Mouse (Mus musculus): ENCODE data around the gene Hsd17b6.
A peak's percentile ranks its signal among the peaks of the same experiment; 100 is the strongest.

DNA sequence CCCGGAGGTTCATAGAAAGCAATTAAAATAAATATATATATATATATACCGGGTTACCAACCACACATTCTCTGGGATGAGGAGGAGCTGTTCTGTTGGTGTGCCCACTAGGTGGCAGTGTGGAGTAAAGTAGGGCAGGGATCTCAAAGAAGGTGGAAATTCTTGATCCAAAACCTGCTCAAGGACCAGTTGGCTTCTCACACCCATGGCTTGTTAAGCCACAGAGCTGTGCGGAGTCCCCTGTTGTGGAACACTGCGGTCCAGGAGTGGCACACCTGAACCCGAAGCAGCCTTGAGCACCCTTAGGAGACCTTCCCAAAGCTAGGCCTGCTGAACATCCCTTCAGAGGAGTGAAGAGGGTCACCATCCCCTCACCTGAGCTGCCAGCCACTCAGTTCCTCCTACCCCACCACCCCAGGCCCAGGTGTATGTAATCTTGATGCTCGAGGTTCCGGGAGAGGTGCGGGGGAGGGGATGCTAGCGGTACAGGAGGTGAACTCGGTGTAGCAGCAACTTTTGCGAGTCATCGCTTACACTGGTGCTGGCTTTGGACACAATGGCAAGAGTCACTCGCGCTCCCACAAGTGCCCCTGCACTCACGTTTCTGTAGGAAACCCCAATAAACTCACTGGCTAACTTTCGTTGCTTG, 51.1 kb downstream of the Hsd17b6 start:
- TF ChIP-seq CTCF (IDR thresholded peaks at IDR 0.05; ENCODE audit: insufficient read depth, low read depth, low read length) = peak; percentile 30
- TF ChIP-seq POLR2A (IDR thresholded peaks at IDR 0.05; ENCODE audit: insufficient read depth, low read depth, low read length) = no peak

Measured in olfactory bulb, adult 2 months (tissue).